Mouse (Mus musculus): Measurements from ENCODE around the gene Stk33. TPM values are rescaled to one million over a fixed set of nuclear protein-coding genes. Genes with fewer than 3 reads are reported as not detected.

Gene Stk33
- total and polyA plus RNA-seq, 2 experiments, result not detected

- Histone ChIP-seq H3K79me2 (ENCODE audit: control insufficient read depth, insufficient read depth, low read length) (no peaks in the 10 kb centered on the region), H3K9ac (ENCODE audit: low read depth, low read length) (no peak overlapping the region), H3K27ac (replicated peaks; ENCODE audit: insufficient read depth, low read depth, low read length) (no peak overlapping the region), H3K4me1 (ENCODE audit: control insufficient read depth, insufficient read depth, low read length) (no peaks in the 10 kb centered on the region), H3K27me3 (ENCODE audit: control insufficient read depth, insufficient read depth, low read length) (0 out of 2 replicates have a peak, but pooled peaks cover 2% of the 10 kb centered on the region), H3K36me3 (ENCODE audit: control insufficient read depth, insufficient read depth, low read length) (no peaks in the 10 kb centered on the region), H3K4me3 (ENCODE audit: insufficient read depth, low read depth, low read length) (no peak overlapping the region)
- DNase-seq (ENCODE audit: extremely low read depth, low read depth, low spot score), result no peak
- 47% methylated on average over 2 of the region's 2 CpGs for WGBS
- no peak for TF ChIP-seq CTCF (IDR thresholded peaks at IDR 0.05; ENCODE audit: low read depth, low read length)
- TF ChIP-seq POLR2A (IDR thresholded peaks at IDR 0.05; ENCODE audit: extremely low read depth, insufficient read depth, low read length), result no peak
These were observed 28.7 kb upstream of the Stk33 start for GRCm38 (mm10) chr7:109467591-109467990.

GRCm38 (mm10) chr7:109460698-109461097, 21.8 kb upstream of the Stk33 start:
- Histone ChIP-seq H3K79me2 (ENCODE audit: control insufficient read depth, insufficient read depth, low read length) (no peaks in the 10 kb centered on the region), H3K27ac (replicated peaks; ENCODE audit: insufficient read depth, low read depth, low read length) (no peak overlapping the region), H3K36me3 (ENCODE audit: control insufficient read depth, insufficient read depth, low read length) (no peaks in the 10 kb centered on the region), H3K27me3 (ENCODE audit: control insufficient read depth, insufficient read depth, low read length) (no peaks in the 10 kb centered on the region), H3K4me1 (ENCODE audit: control insufficient read depth, insufficient read depth, low read length) (no peaks in the 10 kb centered on the region), H3K4me3 (ENCODE audit: insufficient read depth, low read depth, low read length) (no peak overlapping the region), H3K9ac (ENCODE audit: low read depth, low read length) (no peak overlapping the region)
- no peak for TF ChIP-seq CTCF (IDR thresholded peaks at IDR 0.05; ENCODE audit: low read depth, low read length)
- TF ChIP-seq POLR2A (IDR thresholded peaks at IDR 0.05; ENCODE audit: extremely low read depth, insufficient read depth, low read length), result no peak
- 87% methylated on average over 8 of the region's 8 CpGs for WGBS
- DNase-seq (ENCODE audit: extremely low read depth, low read depth, low spot score), result no peak

- no peaks in the 10 kb centered on the region for H3K79me2 ChIP-seq (ENCODE audit: control insufficient read depth, insufficient read depth, low read length)
- no peak for TF ChIP-seq CTCF (IDR thresholded peaks at IDR 0.05; ENCODE audit: low read depth, low read length)
- no peak for TF ChIP-seq POLR2A (IDR thresholded peaks at IDR 0.05; ENCODE audit: extremely low read depth, insufficient read depth, low read length)
- WGBS, result 73% methylated on average over 6 of the region's 6 CpGs
- H3K36me3 ChIP-seq (ENCODE audit: control insufficient read depth, insufficient read depth, low read length), result no peaks in the 10 kb centered on the region
- no peaks in the 10 kb centered on the region for H3K27me3 ChIP-seq (ENCODE audit: control insufficient read depth, insufficient read depth, low read length)
- no peak overlapping the region for H3K4me3 ChIP-seq (ENCODE audit: insufficient read depth, low read depth, low read length)
- no peak overlapping the region for H3K27ac ChIP-seq (replicated peaks; ENCODE audit: insufficient read depth, low read depth, low read length)
- no peak for DNase-seq (ENCODE audit: extremely low read depth, low read depth, low spot score)
- no peak overlapping the region for H3K9ac ChIP-seq (ENCODE audit: low read depth, low read length)
- H3K4me1 ChIP-seq (ENCODE audit: control insufficient read depth, insufficient read depth, low read length), result no peaks in the 10 kb centered on the region
These were observed 17.7 kb upstream of the Stk33 start for GRCm38 (mm10) chr7:109456563-109456962.

GRCm38 (mm10) chr7:109455748-109456147, 16.9 kb upstream of the Stk33 start:
- TF ChIP-seq CTCF (IDR thresholded peaks at IDR 0.05; ENCODE audit: low read depth, low read length) (no peak), POLR2A (IDR thresholded peaks at IDR 0.05; ENCODE audit: extremely low read depth, insufficient read depth, low read length) (no peak)
- 73% methylated on average over 2 of the region's 2 CpGs for WGBS
- H3K79me2 ChIP-seq (ENCODE audit: control insufficient read depth, insufficient read depth, low read length), result no peaks in the 10 kb centered on the region
- no peak overlapping the region for H3K27ac ChIP-seq (replicated peaks; ENCODE audit: insufficient read depth, low read depth, low read length)
- H3K27me3 ChIP-seq (ENCODE audit: control insufficient read depth, insufficient read depth, low read length), result no peaks in the 10 kb centered on the region
- no peak overlapping the region for H3K4me3 ChIP-seq (ENCODE audit: insufficient read depth, low read depth, low read length)
- H3K9ac ChIP-seq (ENCODE audit: low read depth, low read length), result no peak overlapping the region
- H3K4me1 ChIP-seq (ENCODE audit: control insufficient read depth, insufficient read depth, low read length), result no peaks in the 10 kb centered on the region
- DNase-seq (ENCODE audit: extremely low read depth, low read depth, low spot score), result no peak
- H3K36me3 ChIP-seq (ENCODE audit: control insufficient read depth, insufficient read depth, low read length), result no peaks in the 10 kb centered on the region

- Histone ChIP-seq H3K4me3 (ENCODE audit: insufficient read depth, low read depth, low read length) (no peak overlapping the region), H3K4me1 (ENCODE audit: control insufficient read depth, insufficient read depth, low read length) (no peaks in the 10 kb centered on the region), H3K27ac (replicated peaks; ENCODE audit: insufficient read depth, low read depth, low read length) (no peak overlapping the region), H3K79me2 (ENCODE audit: control insufficient read depth, insufficient read depth, low read length) (no peaks in the 10 kb centered on the region), H3K9ac (ENCODE audit: low read depth, low read length) (no peak overlapping the region), H3K27me3 (ENCODE audit: control insufficient read depth, insufficient read depth, low read length) (no peaks in the 10 kb centered on the region), H3K36me3 (ENCODE audit: control insufficient read depth, insufficient read depth, low read length) (no peaks in the 10 kb centered on the region)
- 89% methylated on average over 9 of the region's 9 CpGs for WGBS
- TF ChIP-seq CTCF (IDR thresholded peaks at IDR 0.05; ENCODE audit: low read depth, low read length), result no peak
- no peak for TF ChIP-seq POLR2A (IDR thresholded peaks at IDR 0.05; ENCODE audit: extremely low read depth, insufficient read depth, low read length)
- no peak for DNase-seq (ENCODE audit: extremely low read depth, low read depth, low spot score)
These were observed 16.0 kb upstream of the Stk33 start for GRCm38 (mm10) chr7:109454856-109455255.

GRCm38 (mm10) chr7:109448060-109448459, 9.2 kb upstream of the Stk33 start:
- 74% methylated on average over 2 of the region's 2 CpGs for WGBS
- H3K79me2 ChIP-seq (ENCODE audit: control insufficient read depth, insufficient read depth, low read length), result no peaks in the 10 kb centered on the region
- no peak for DNase-seq (ENCODE audit: extremely low read depth, low read depth, low spot score)

More at GRCm38 (mm10) chr7:109448060-109448459, 9.2 kb upstream of the Stk33 start:
- H3K36me3 ChIP-seq (ENCODE audit: control insufficient read depth, insufficient read depth, low read length), result no peaks in the 10 kb centered on the region
- TF ChIP-seq CTCF (IDR thresholded peaks at IDR 0.05; ENCODE audit: low read depth, low read length) (no peak), POLR2A (IDR thresholded peaks at IDR 0.05; ENCODE audit: extremely low read depth, insufficient read depth, low read length) (no peak)
- no peak overlapping the region for H3K27ac ChIP-seq (replicated peaks; ENCODE audit: insufficient read depth, low read depth, low read length)
- no peaks in the 10 kb centered on the region for H3K27me3 ChIP-seq (ENCODE audit: control insufficient read depth, insufficient read depth, low read length)
- H3K9ac ChIP-seq (ENCODE audit: low read depth, low read length), result no peak overlapping the region
- no peak overlapping the region for H3K4me3 ChIP-seq (ENCODE audit: insufficient read depth, low read depth, low read length)
- H3K4me1 ChIP-seq (ENCODE audit: control insufficient read depth, insufficient read depth, low read length), result no peaks in the 10 kb centered on the region

All from liver, adult 2 months (tissue).